Mouse (Mus musculus) liver, embryonic 18 days (tissue): Measurements from ENCODE around the gene Cyp4a30b. TPM values are rescaled to one million over a fixed set of nuclear protein-coding genes. Genes with fewer than 3 reads are reported as not detected.

Source experiments
- polyA plus RNA-seq: library from polyadenylated mRNA; depleted of rRNA; stranded (reverse); fragments of >200 nt; gene quantifications from 2 replicates; pipeline ENCODE4 v1.2.3, GENCODE M21; 2012; rRNA removed

Gene Cyp4a30b
- not detected in 2 replicates for polyA plus RNA-seq

DNA sequence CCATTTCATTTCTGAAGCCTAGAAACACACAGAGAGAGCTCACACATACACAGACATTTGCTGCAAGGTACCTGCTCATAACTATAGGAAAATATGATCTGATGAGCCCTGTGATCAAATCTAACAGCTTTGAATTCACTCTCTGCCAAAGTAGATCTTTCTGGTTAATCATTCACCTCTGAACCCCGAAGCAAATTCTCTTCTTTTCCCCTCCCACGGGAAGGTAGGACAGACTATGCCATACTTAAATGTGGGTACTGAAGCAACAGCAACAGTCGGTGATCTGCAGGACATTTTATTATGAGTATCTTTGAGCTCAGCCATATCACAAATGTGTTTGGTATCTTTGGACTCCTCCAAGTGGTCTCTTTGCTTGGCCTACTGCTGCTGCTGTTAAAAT lies at the start of gene Cyp4a30b:
Gene Cyp4a30b, plus strand, starts transcription at position 301 of the 400 bp plus-strand sequence.

DNA sequence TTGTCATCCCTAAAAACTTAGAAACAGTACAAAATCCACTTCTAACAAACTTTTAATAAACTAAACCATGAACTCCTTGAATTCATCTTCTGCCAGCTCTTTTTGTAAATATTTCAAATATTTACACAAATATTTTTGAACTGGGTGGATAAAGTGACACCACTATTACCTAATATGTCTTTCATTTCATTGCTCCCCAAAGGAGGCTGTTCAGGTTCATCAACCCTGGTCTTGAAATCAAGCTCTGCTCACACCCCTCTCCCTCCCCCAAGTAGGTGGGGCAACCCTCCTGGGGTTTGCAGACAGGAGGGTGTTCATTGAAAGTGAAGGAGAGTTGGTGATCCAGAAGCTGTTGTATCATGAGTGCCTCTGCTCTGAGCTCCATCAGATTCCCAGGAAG lies 41.1 kb upstream of the Cyp4a30b start, which contains the start of gene Cyp4a12b:
Gene Cyp4a12b, plus strand, starts transcription at position 301 of the 400 bp plus-strand sequence.

DNA sequence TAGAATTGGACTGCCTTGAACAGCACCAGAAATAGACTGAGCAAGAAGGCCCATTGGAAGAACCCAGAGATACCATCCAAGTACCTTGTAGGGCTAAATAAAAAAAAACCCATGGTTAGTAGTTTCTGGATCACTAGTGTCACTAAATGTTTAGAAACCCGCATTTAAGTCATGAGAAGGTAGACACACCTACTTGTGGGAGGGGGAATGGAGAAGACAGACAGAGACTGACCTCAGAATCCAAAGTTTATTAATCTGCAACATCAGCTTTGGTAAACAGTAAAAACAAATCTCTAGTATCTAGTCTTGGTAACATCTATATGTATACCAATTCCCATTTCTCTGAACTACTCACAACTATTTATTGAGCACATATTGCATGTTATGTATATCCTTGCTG lies 43.6 kb downstream of the Cyp4a30b start, which contains the start of gene Cyp4a14:
Gene Cyp4a14, minus strand, starts transcription at position 142 of the 400 bp plus-strand sequence.

DNA sequence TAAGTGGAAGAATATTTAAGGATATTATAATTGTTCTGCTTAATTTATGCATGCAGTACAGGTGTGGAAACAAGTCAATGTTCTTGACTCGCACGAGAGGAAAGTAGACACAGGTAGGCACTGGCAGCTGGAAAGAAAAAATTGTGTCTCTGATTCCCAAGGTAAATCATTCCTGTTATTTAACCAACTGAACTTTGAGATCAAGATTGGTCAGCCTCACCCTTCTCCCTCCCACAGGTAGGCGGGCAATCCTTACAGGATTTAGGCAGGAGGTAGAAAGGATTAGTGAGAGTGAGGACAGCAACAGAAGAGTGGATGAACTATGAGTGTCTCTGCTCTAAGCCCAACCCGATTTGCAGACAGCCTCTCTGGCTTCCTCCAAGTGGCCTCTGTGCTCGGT lies 65.6 kb downstream of the Cyp4a30b start, which contains the start of gene Cyp4a10:
Gene Cyp4a10, plus strand, starts transcription at position 265 of the 400 bp plus-strand sequence.

Other genes starting within 250 kb of the Cyp4a30b start
- not detected in 2 replicates for gene Cyp4a29, start 210.5 kb upstream of the Cyp4a30b start, polyA plus RNA-seq
- 19.0 and 50.7 TPM in 2 replicates for gene Cyp4a12a, start 153.6 kb upstream of the Cyp4a30b start, polyA plus RNA-seq
- 3.7 and 8.0 TPM in 2 replicates for gene Cyp4a12b, start 41.0 kb upstream of the Cyp4a30b start, polyA plus RNA-seq
- 174 and 262 TPM in 2 replicates for gene Cyp4a14, start 43.5 kb downstream of the Cyp4a30b start, polyA plus RNA-seq
- gene Cyp4a10, start 65.7 kb downstream of the Cyp4a30b start, polyA plus RNA-seq = 107 and 153 TPM in 2 replicates
- 35.9 and 45.8 TPM in 2 replicates for gene Cyp4a31, start 111.0 kb downstream of the Cyp4a30b start, polyA plus RNA-seq
- 6.9 and 7.2 TPM in 2 replicates for gene Cyp4a32, start 148.4 kb downstream of the Cyp4a30b start, polyA plus RNA-seq
- gene Cyp4b1, start 195.1 kb downstream of the Cyp4a30b start, polyA plus RNA-seq = 8.3 and 8.7 TPM in 2 replicates